Mouse (Mus musculus) kidney, postnatal 0 days (tissue): ENCODE measurements at regions not wholly inside any gene's neighbourhood (a gene's known extent, or its start where the extent isn't known, plus 50 kb on each side); places are given as distances from the start of the nearest gene placed in this dataset.

Source experiments
- ATAC-seq: fragments of 200-750 bp; cut with Nextera tagmentation; replicated peaks from 2 replicates; pipeline ENCODE4 v1.8.0; 2017; ENCODE audit warnings: low read depth, moderate number of reproducible peaks, moderate TSS enrichment, moderate library complexity; ENCODE audit not compliant: low FRiP score
- DNase-seq: peaks from one replicate; pipeline ENCODE4 v3.0.0-alpha.2; 2016; ENCODE audit warnings: low spot score
- H3K27ac ChIP-seq: fragments of 300-500 bp; sonication (generic); 2 replicates; pipeline ENCODE4 v1.5.1; 2014; ENCODE audit warnings: mild to moderate bottlenecking
- H3K27me3 ChIP-seq: fragments of 300-500 bp; sonication (generic); 2 replicates; pipeline ENCODE4 v1.6.1; 2014; ENCODE audit warnings: low read length, mixed read lengths; ENCODE audit not compliant: insufficient read depth
- H3K36me3 ChIP-seq: fragments of 300-500 bp; sonication (generic); 2 replicates; pipeline ENCODE4 v1.6.1; 2014; ENCODE audit warnings: low read length, mixed read lengths; ENCODE audit not compliant: insufficient read depth
- H3K4me1 ChIP-seq: fragments of 300-500 bp; sonication (generic); replicated peaks from 2 replicates; pipeline ENCODE4 v1.6.1; 2014; ENCODE audit warnings: antibody characterized with exemption, low read length, mixed read lengths; ENCODE audit not compliant: insufficient read depth
- H3K4me2 ChIP-seq: fragments of 300-500 bp; sonication (generic); 2 replicates; pipeline ENCODE4 v1.6.1; 2014; ENCODE audit warnings: mild to moderate bottlenecking, low read length, moderate library complexity, mixed read lengths
- H3K4me3 ChIP-seq: fragments of 300-500 bp; sonication (generic); replicated peaks from 2 replicates; pipeline ENCODE4 v1.5.1; 2014; ENCODE audit warnings: low read depth, low read length
- H3K9ac ChIP-seq: fragments of 300-500 bp; sonication (generic); 2 replicates; pipeline ENCODE4 v1.6.1; 2014; ENCODE audit warnings: low read depth, low read length
- H3K9me3 ChIP-seq: fragments of 300-500 bp; sonication (generic); replicated peaks from 2 replicates; pipeline ENCODE4 v1.6.1; 2016; ENCODE audit warnings: low read length, inconsistent platforms, mixed read lengths
- CTCF ChIP-seq: IDR thresholded peaks from 2 replicates; pipeline ENCODE4 v1.5.1; 2016; ENCODE audit warnings: antibody characterized with exemption, low read depth, mild to moderate bottlenecking, moderate library complexity
- WGBS: fragments of 180-500 bp; shearing (Covaris S2); extraction: QIAGEN DNeasy Blood & Tissue Kit; methylation state at CpG from one replicate; pipeline ENCODE4 v1.1.7; 2014; 5-methylcytosine and 5-hydroxymethylcytosine counted together

- WGBS = 81% methylated on average over 3 of the region's 3 CpGs
- Histone ChIP-seq H3K27ac (no peak overlapping the region), H3K27me3 (no peaks in the 10 kb centered on the region), H3K4me2 (no peak overlapping the region), H3K4me3 (no peak overlapping the region), H3K9ac (no peak overlapping the region), H3K36me3 (no peaks in the 10 kb centered on the region), H3K4me1 (no peaks in the 10 kb centered on the region), H3K9me3 (no peaks in the 10 kb centered on the region)
- TF ChIP-seq CTCF = no peak
- ATAC-seq (no peak), DNase-seq (no peak)
Measured at GRCm38 (mm10) chr15:87332441-87332840, 211.7 kb upstream of the Fam19a5 start.

DNA sequence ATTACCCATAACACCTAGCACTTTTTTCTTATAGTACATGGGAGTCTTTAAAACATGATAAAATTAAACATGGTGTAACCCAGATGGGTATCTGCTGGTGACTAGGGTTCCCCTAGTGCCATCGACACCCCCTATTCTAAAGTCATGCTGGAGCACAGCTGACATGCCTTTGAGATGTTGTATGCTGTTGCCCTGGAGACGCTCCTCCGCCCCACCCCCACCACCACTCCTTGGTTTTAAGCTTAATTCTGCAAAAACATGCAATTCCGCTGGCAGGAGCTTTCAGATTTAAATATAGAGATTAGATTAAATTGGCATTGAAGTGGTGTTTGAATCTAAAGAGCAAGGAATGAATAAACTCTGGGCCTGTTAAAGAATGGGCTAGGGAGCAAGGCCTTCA, 210.6 kb upstream of the Fam19a5 start:
- no peak for TF ChIP-seq CTCF
- WGBS = 86% methylated on average over 4 of the region's 4 CpGs
- Histone ChIP-seq H3K27me3 (no peaks in the 10 kb centered on the region), H3K4me1 (no peaks in the 10 kb centered on the region), H3K9ac (no peak overlapping the region), H3K9me3 (no peaks in the 10 kb centered on the region), H3K4me2 (no peak overlapping the region), H3K4me3 (no peak overlapping the region), H3K27ac (no peak overlapping the region), H3K36me3 (no peaks in the 10 kb centered on the region)
- DNase-seq (no peak), ATAC-seq (no peak)

DNA sequence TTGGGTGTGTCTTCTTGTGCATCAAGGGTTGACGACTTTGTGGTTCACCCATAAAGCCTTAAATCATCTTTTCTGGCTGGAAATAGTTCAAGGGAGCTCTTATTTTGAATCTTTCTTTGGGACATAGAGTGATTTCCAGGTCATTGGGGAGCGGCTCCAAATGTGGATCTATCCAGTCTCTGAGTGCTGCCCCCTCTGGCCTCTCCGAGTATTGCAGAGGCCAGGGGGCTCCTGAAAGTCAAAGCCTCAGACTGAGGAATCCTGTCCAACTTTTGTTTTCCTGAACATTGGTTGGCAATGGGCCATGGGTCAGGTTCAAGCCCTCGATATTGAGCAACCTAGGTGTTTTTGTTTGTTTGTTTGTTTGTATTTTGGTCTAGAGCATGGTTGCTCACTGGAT, 209.7 kb upstream of the Fam19a5 start:
- Histone ChIP-seq H3K4me3 (no peak overlapping the region), H3K27ac (no peak overlapping the region), H3K36me3 (no peaks in the 10 kb centered on the region), H3K9ac (no peak overlapping the region), H3K4me1 (no peaks in the 10 kb centered on the region), H3K27me3 (no peaks in the 10 kb centered on the region), H3K9me3 (no peaks in the 10 kb centered on the region), H3K4me2 (no peak overlapping the region)
- WGBS = 59% methylated on average over 4 of the region's 4 CpGs
- ATAC-seq (no peak), DNase-seq (no peak)
- TF ChIP-seq CTCF = no peak; the same call in 1 of the 2 replicates

- ATAC-seq (no peak), DNase-seq (no peak)
- Histone ChIP-seq H3K27me3 (no peaks in the 10 kb centered on the region), H3K4me2 (no peak overlapping the region), H3K9ac (no peak overlapping the region), H3K9me3 (no peaks in the 10 kb centered on the region), H3K27ac (no peak overlapping the region), H3K36me3 (no peaks in the 10 kb centered on the region), H3K4me3 (no peak overlapping the region), H3K4me1 (no peaks in the 10 kb centered on the region)
- no peak for TF ChIP-seq CTCF
- 72% methylated on average over 4 of the region's 4 CpGs for WGBS
Measured at GRCm38 (mm10) chr15:87335324-87335723, 208.8 kb upstream of the Fam19a5 start.

DNA sequence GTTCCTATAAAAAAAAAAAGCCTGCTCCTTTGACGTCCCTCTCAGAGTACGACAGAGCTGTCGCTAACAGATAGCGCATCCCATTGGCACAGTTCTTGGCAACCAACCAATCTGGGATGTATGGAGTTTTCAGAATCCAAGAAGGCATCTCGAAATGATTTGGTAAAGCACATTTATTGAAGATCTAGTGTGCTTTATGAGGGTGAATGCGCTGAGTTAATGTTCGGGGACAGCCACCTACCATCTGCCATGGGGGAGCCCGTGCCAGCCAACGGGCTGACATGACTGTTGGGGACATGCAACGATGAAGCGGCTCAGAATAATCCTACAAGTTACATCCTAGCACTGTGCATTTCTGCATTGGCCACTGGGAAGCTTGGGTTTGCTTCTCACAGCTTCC, 208.4 kb upstream of the Fam19a5 start:
- Histone ChIP-seq H3K9me3 (no peaks in the 10 kb centered on the region), H3K36me3 (no peaks in the 10 kb centered on the region), H3K27ac (no peak overlapping the region), H3K9ac (no peak overlapping the region), H3K4me2 (no peak overlapping the region), H3K4me3 (no peak overlapping the region), H3K4me1 (no peaks in the 10 kb centered on the region), H3K27me3 (no peaks in the 10 kb centered on the region)
- no peak for TF ChIP-seq CTCF
- ATAC-seq (no peak), DNase-seq (no peak)
- 91% methylated on average over 11 of the region's 11 CpGs for WGBS

GRCm38 (mm10) chr15:87339904-87340303, 204.2 kb upstream of the Fam19a5 start:
- Histone ChIP-seq H3K9ac (no peak overlapping the region), H3K27ac (no peak overlapping the region), H3K4me3 (no peak overlapping the region), H3K27me3 (no peaks in the 10 kb centered on the region), H3K4me2 (no peak overlapping the region), H3K4me1 (no peaks in the 10 kb centered on the region), H3K9me3 (no peaks in the 10 kb centered on the region), H3K36me3 (no peaks in the 10 kb centered on the region)
- 61% methylated on average over 3 of the region's 3 CpGs for WGBS
- TF ChIP-seq CTCF = no peak
- DNase-seq = no peak
- no peak for ATAC-seq

GRCm38 (mm10) chr15:87342656-87343055, 201.4 kb upstream of the Fam19a5 start:
- H3K4me3 ChIP-seq = no peak overlapping the region
- WGBS = 74% methylated on average over 1 of the region's 1 CpGs
- H3K36me3 ChIP-seq = no peaks in the 10 kb centered on the region
- DNase-seq = no peak
- no peaks in the 10 kb centered on the region for H3K4me1 ChIP-seq
- H3K9me3 ChIP-seq = no peaks in the 10 kb centered on the region
- no peak overlapping the region for H3K9ac ChIP-seq
- no peak for ATAC-seq
- H3K27me3 ChIP-seq = no peaks in the 10 kb centered on the region
- no peak overlapping the region for H3K4me2 ChIP-seq
- H3K27ac ChIP-seq = no peak overlapping the region
- no peak for TF ChIP-seq CTCF
